Mouse (Mus musculus): ENCODE measurements around the gene Bcor. TPM values are rescaled to one million over a fixed set of nuclear protein-coding genes. Genes with fewer than 3 reads are reported as not detected.

Gene Bcor
- polyA plus RNA-seq, 1 experiment from 2014 or later = 23.1 TPM

DNA sequence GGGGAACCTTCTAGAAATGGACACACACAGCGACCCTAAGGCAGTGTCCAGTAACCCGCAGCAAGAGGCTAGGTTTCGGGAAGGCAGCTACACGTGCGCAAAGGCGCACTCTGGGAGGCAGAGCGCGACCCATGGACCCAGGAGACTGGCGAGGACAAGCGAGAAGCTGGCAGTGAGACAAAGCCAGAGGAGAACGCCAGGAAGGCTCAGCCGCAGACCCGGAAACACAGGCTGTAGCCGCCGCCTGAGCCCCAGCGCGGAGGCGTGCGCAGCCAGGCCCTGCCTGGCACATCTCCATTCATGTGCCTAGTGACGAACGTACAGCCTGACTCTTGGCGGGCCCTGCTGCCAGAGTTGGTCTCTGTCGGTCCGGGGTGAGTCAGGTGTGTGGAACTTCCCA, 30.9 kb downstream of the Bcor start:
- peak overlapping the region; percentile 60; the same call in 1 of the 2 replicates for H3K4me3 ChIP-seq (replicated peaks)
- H3K36me3 ChIP-seq (replicated peaks) = no peaks in the 10 kb centered on the region
- H3K4me2 ChIP-seq = peak overlapping the region; percentile 63
- 6% methylated on average over 24 of the region's 24 CpGs for WGBS
- H3K9ac ChIP-seq = peak overlapping the region; percentile 18
- H3K27me3 ChIP-seq = peaks cover 98% of the 10 kb centered on the region
- no peaks in the 10 kb centered on the region for H3K9me3 ChIP-seq
- peaks cover 55% of the 10 kb centered on the region for H3K4me1 ChIP-seq
- peak overlapping the region; percentile 56 for H3K27ac ChIP-seq
- ATAC-seq (ENCODE audit: low FRiP score) = peak; percentile 18; the same call in 1 of the 2 replicates

DNA sequence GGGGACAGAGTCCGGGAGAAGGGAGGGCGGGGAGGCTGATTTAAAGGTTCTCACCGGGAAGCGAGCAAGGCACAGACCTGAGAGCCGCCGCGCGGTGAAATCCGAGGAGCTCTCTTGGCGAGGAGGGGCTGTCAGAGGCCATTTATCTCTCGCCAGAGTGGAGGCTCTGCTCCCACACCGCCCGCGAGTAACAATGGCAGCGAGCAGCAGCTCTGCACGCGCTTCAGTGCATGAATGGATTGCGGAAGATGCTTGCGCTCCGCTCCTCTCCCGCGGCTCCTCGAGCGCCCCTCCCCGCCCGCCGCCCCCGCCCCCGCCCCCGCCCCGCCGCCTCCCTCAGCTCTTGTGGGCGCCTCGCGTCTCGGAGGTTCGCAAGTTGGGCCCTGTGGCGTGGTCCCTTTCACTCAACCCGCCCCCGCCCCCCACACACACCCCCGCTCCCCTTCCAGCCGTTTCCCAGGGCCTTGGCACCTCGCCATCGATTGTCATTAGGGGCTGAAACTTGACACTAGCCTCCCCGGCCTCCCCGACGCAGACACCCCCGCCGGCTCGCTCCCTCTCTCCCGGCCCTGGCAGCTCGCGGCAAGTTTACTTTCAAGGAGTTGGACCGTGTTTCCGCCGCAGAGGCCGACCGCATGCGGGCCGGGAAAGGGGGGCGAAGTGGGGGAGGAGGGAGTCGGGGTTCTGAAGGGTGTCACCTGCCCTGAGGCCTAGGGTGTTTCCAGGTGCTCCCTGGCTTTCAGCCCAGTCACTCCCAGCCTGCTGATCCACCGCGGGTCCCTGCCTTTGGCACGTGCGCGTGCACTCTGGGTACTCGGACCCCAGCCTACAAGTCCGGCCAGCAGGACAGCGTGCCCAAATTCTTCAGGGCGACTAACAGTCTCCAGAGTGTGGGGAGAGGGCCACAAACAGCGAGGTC, 31.7 kb downstream of the Bcor start:
- H3K4me1 ChIP-seq = peaks cover 56% of the 10 kb centered on the region
- peak; percentile 68 for ATAC-seq (ENCODE audit: low FRiP score)
- H3K36me3 ChIP-seq (replicated peaks) = no peaks in the 10 kb centered on the region
- WGBS = 6% methylated on average over 40 of the region's 72 CpGs
- peak overlapping the region; percentile 78 for H3K9ac ChIP-seq
- H3K9me3 ChIP-seq = no peaks in the 10 kb centered on the region
- H3K27ac ChIP-seq = peak overlapping the region; percentile 93
- H3K4me2 ChIP-seq = peak overlapping the region; percentile 63
- H3K4me3 ChIP-seq (replicated peaks) = peak overlapping the region; percentile 60
- peaks cover 96% of the 10 kb centered on the region for H3K27me3 ChIP-seq

DNA sequence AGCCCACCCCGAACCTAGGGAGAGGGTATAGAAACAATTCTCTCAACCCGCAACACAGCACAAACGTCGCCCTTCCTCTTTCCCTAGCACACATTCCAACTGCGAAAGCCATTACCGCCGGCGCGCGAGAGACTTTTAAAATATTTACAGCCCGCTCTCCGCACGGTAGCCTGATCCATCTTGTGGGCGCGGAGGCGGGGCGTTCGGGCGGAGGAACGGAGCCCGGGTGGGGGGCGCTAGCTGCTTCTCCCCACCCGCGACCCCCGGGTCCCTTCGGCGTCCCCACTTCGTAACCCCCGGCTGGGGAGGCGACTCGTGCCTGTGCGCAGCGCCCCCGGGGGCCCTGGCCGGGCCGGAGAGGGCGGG, 32.4 kb downstream of the Bcor start:
- peak overlapping the region; percentile 78 for H3K9ac ChIP-seq
- H3K4me3 ChIP-seq (replicated peaks) = peak overlapping the region; percentile 60
- no peaks in the 10 kb centered on the region for H3K36me3 ChIP-seq (replicated peaks)
- peak overlapping the region; percentile 63 for H3K4me2 ChIP-seq
- H3K27me3 ChIP-seq = peaks cover 95% of the 10 kb centered on the region
- 3% methylated on average over 37 of the region's 37 CpGs for WGBS
- peaks cover 57% of the 10 kb centered on the region for H3K4me1 ChIP-seq
- ATAC-seq (ENCODE audit: low FRiP score) = peak; percentile 8
- H3K27ac ChIP-seq = peak overlapping the region; percentile 93
- no peaks in the 10 kb centered on the region for H3K9me3 ChIP-seq

DNA sequence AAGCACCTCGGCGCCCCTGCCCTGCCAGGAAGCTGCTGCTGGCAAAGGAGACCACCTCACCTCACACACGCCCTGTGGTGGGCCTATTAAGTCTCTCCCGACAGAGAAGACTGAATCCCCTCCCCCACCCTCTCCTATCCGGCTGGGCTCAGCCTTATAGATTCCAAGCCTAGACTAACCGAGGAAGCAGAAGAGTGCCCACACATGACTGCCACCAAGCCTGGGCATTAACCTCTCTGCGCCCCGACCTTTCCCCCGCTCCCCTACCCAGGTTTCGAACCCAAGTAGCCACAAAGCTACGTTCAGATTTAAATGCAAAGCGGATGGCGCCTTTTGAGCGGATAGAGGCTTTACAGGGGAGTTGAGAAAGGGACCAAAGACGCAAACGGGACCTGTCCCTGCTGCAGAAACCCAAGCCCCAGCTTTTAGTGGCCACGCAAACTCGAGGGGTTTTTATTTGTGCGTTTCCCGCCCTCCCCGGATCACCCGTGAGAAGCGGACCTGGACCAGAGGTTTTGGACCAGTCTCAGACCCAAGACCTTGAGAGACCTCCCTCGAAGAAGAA, 33.0 kb downstream of the Bcor start:
- Histone ChIP-seq H3K4me1 (peaks cover 63% of the 10 kb centered on the region), H3K9ac (peak overlapping the region; percentile 78), H3K27me3 (peaks cover 94% of the 10 kb centered on the region), H3K9me3 (no peaks in the 10 kb centered on the region), H3K27ac (peak overlapping the region; percentile 93), H3K4me2 (peak overlapping the region; percentile 63), H3K36me3 (replicated peaks) (no peaks in the 10 kb centered on the region), H3K4me3 (replicated peaks) (peak overlapping the region; percentile 60)
- ATAC-seq (ENCODE audit: low FRiP score) = no peak
- WGBS = 3% methylated on average over 24 of the region's 24 CpGs

DNA sequence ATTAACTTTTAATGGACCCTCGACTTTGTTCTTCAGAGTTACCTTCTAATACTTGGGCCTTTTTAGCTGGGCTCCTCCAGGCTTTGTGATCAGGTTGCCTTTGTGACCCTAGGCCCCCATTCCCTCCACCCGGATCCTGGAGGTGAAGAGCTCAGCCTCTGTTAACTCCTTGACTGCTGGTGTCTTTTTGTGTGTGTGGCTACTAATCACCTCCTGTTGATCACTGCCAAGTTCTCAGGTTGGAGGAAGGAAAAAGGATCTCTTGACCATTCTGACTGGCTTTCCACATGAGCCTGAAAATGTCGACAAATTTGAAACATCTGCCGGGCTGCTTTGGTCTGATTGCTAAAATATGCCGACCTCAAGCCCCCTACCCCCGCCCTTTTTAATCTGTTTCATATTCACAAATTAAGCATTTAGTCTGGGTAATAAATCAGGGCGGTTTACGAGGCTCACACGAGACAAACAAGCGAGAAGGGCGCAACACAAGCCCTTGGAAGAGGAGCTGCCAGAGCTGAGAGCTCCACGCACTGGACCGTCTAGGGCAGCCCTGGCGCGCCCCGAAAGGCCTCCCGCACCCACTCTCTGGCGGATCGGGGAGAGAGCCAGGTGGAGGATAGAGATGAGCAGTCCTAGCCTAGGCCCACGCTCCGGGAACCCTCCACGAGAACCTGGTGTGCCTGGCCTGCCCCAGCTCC, 33.6 kb downstream of the Bcor start:
- peak overlapping the region; percentile 78 for H3K9ac ChIP-seq
- H3K9me3 ChIP-seq = no peaks in the 10 kb centered on the region
- H3K27me3 ChIP-seq = peaks cover 90% of the 10 kb centered on the region
- peaks cover 64% of the 10 kb centered on the region for H3K4me1 ChIP-seq
- peak overlapping the region; percentile 63 for H3K4me2 ChIP-seq
- ATAC-seq (ENCODE audit: low FRiP score) = no peak
- H3K27ac ChIP-seq = peak overlapping the region; percentile 93; the same call in 1 of the 2 replicates
- H3K36me3 ChIP-seq (replicated peaks) = no peaks in the 10 kb centered on the region
- H3K4me3 ChIP-seq (replicated peaks) = peak overlapping the region; percentile 60
- 7% methylated on average over 22 of the region's 22 CpGs for WGBS

DNA sequence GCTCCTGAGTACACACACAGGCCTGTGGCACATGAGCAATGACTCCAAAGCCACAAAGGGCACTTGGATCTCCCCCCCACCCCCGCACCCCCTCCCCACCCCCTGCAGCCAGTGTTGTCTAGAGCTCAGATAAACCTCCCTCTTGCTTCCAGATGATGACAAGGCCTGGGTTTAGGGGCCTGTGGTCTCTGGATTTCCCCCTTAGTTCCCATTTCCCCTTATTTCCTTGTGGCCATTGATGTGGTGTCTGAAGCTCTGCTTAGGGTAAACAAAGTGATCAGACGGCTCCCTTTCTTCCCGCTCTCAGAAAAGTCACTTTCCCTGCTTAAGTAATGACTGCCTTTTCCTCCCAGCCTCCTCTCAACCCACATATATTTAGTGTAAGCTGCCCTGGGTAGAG, 35.6 kb downstream of the Bcor start:
- Histone ChIP-seq H3K36me3 (replicated peaks) (no peaks in the 10 kb centered on the region), H3K27me3 (peaks cover 74% of the 10 kb centered on the region), H3K9me3 (no peaks in the 10 kb centered on the region), H3K27ac (no peak overlapping the region), H3K4me1 (peaks cover 60% of the 10 kb centered on the region), H3K4me3 (replicated peaks) (no peak overlapping the region), H3K9ac (no peak overlapping the region), H3K4me2 (no peak overlapping the region; the same call in 1 of the 2 replicates)
- no peak for ATAC-seq (ENCODE audit: low FRiP score)
- WGBS = 22% methylated on average over 3 of the region's 3 CpGs

DNA sequence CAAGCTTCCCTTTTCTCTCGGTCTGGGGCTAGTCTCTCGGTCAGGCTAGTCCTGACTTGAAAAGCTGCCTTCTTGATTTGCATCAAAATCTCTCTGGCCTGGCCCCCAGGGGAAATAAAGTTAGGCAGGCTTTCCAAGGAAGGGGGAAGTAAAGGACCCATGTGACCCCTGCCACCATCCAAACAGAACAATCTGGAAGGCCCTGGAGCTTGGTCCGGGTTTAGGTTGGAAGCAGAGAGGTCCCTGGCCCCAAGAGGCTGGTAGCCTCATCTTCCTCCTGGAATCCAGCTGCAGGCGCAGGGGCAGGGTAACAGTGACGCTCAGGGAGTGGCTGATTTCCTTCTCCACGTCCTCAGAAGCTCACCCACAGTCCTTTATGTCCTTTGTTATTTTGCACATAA, 36.5 kb downstream of the Bcor start:
- Histone ChIP-seq H3K9me3 (no peaks in the 10 kb centered on the region), H3K36me3 (replicated peaks) (no peaks in the 10 kb centered on the region), H3K4me3 (replicated peaks) (no peak overlapping the region), H3K4me1 (peaks cover 51% of the 10 kb centered on the region), H3K4me2 (peak overlapping the region; percentile 40), H3K9ac (no peak overlapping the region), H3K27me3 (peaks cover 66% of the 10 kb centered on the region), H3K27ac (0 out of 2 replicates have a peak overlapping the region, but pooled peaks have one; percentile 25)
- no peak for ATAC-seq (ENCODE audit: low FRiP score)
- 5% methylated on average over 5 of the region's 6 CpGs for WGBS

DNA sequence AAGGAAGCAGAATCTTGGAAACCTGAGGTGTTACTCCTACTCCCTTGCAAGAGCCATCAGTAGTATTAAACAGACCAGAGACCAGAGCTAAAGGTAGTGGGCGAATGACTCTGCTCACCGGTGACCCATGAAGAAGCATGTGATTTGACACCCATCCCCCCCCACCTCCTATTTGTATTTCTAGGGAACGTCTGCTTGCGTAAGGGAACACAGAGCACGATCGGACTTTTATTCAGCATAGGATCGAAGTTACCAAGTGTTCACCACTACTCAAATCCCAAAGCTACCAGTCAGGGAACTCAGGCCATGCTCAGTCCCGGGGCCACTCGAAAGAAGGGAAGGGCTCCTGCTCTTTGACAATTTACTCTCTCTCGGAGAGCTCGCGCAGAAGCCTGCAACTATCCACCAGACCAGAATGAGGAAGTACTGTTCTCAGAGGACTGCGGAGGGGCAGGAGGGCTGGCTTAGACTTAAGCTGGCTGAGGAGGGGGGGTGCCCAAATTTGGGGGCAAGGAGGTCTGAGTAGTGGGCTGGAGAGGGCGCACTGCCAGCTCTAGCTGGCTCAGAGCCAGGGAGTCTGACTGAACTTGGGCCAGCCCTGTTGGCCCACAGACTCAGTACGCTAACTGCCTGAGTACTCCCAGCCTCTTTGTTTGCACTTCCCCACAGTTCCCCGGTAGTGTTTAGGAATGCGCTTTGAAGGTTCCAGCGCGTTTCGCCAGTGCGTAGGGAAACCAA, 37.4 kb downstream of the Bcor start:
- no peak overlapping the region for H3K9ac ChIP-seq
- H3K36me3 ChIP-seq (replicated peaks) = no peaks in the 10 kb centered on the region
- 15% methylated on average over 21 of the region's 21 CpGs for WGBS
- no peaks in the 10 kb centered on the region for H3K9me3 ChIP-seq
- peak overlapping the region; percentile 32; the same call in 1 of the 2 replicates for H3K27ac ChIP-seq
- no peak overlapping the region; the same call in 1 of the 2 replicates for H3K4me3 ChIP-seq (replicated peaks)
- peaks cover 50% of the 10 kb centered on the region for H3K4me1 ChIP-seq
- H3K27me3 ChIP-seq = peaks cover 56% of the 10 kb centered on the region
- peak overlapping the region; percentile 40 for H3K4me2 ChIP-seq
- ATAC-seq (ENCODE audit: low FRiP score) = peak; percentile 46; the same call in 1 of the 2 replicates

DNA sequence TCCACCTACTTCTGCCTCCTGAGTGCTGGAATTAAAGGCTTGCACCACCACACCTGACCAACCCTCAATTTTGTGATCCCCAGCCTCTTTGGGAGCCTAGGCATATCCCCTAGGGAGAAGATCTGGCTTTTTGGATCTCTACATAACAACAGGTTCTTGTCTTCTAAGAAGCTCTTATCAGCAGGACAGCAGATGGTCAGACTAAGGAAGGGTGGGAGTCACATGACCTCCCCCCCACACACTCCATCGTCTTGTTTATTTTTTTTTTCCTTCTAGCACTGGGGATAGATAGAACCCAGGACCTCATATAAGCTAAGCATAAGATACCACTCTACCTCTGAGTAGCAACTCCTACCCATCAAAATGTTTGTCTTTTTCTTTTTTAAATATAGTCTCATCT, 40.7 kb downstream of the Bcor start:
- 67% methylated on average over 1 of the region's 1 CpGs for WGBS
- no peaks in the 10 kb centered on the region for H3K9me3 ChIP-seq
- H3K27me3 ChIP-seq = peaks cover 24% of the 10 kb centered on the region
- H3K4me1 ChIP-seq = peaks cover 27% of the 10 kb centered on the region
- no peak overlapping the region for H3K9ac ChIP-seq
- no peaks in the 10 kb centered on the region for H3K36me3 ChIP-seq (replicated peaks)
- no peak for ATAC-seq (ENCODE audit: low FRiP score)
- H3K4me2 ChIP-seq = no peak overlapping the region
- no peak overlapping the region for H3K4me3 ChIP-seq (replicated peaks)
- H3K27ac ChIP-seq = no peak overlapping the region

DNA sequence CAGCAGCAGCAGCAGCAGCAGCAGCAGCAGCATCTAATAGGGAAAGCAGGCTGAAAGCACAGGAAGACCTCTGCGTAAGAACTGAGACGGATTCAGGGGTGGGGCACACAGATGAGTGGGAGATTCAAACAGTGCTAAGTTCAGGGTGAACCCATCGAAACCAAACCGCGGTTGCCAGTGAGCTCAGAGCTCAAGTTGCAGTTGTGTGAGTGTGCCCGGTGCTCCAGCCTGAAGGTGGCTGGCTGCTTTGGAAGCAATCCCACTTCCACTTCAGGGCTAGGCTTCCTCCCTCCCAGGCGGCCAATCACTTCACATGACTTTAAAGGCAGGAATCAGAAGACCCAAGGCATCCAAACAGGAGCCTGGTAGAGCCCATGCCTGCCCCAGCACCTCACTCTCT, 44.0 kb downstream of the Bcor start:
- Histone ChIP-seq H3K27ac (no peak overlapping the region), H3K4me3 (replicated peaks) (no peak overlapping the region), H3K4me2 (no peak overlapping the region), H3K36me3 (replicated peaks) (no peaks in the 10 kb centered on the region), H3K27me3 (no peaks in the 10 kb centered on the region; the same call in 1 of the 2 replicates), H3K9me3 (no peaks in the 10 kb centered on the region), H3K9ac (no peak overlapping the region), H3K4me1 (peaks cover 4% of the 10 kb centered on the region; the same call in 1 of the 2 replicates)
- WGBS = 27% methylated on average over 7 of the region's 7 CpGs
- ATAC-seq (ENCODE audit: low FRiP score) = no peak

DNA sequence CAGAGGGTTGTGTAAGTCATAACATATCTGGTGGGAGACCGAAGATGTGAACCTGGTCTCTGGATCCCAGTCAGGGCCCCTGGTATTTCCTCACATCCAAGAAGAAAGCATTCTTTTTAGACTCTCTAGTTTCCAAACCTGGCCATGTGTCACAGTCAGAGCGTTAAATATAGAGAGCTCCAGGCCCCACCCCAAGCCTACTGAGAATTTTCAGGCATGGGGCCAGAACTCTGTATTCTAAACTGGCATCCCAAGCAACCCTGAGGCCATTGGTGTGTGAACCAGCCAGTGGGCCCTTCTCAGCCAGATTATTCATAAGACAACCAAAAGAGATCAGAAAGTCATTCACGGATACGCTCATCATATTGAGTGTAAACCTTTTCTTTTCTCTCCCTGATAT, 48.0 kb downstream of the Bcor start:
- no peak overlapping the region for H3K9ac ChIP-seq
- H3K27me3 ChIP-seq = no peaks in the 10 kb centered on the region; the same call in 1 of the 2 replicates
- no peaks in the 10 kb centered on the region for H3K9me3 ChIP-seq
- no peak for ATAC-seq (ENCODE audit: low FRiP score)
- no peak overlapping the region for H3K27ac ChIP-seq
- no peak overlapping the region for H3K4me3 ChIP-seq (replicated peaks)
- H3K4me1 ChIP-seq = peaks cover 4% of the 10 kb centered on the region; the same call in 1 of the 2 replicates
- WGBS = 89% methylated on average over 4 of the region's 4 CpGs
- H3K4me2 ChIP-seq = no peak overlapping the region
- H3K36me3 ChIP-seq (replicated peaks) = no peaks in the 10 kb centered on the region
